Mouse (Mus musculus) kidney, postnatal 0 days (tissue): ENCODE measurements at regions not wholly inside any gene's neighbourhood (a gene's known extent, or its start where the extent isn't known, plus 50 kb on each side); places are given as distances from the start of the nearest gene placed in this dataset.
A peak's percentile ranks its signal among the peaks of the same experiment; 100 is the strongest.

Experiments
- ATAC-seq: fragments of 200-750 bp; cut with Nextera tagmentation; replicated peaks from 2 replicates; pipeline ENCODE4 v1.8.0; 2017; ENCODE audit warnings: low read depth, moderate number of reproducible peaks, moderate TSS enrichment, moderate library complexity; ENCODE audit not compliant: low FRiP score
- DNase-seq: peaks from one replicate; pipeline ENCODE4 v3.0.0-alpha.2; 2016; ENCODE audit warnings: low spot score
- H3K27ac ChIP-seq: fragments of 300-500 bp; sonication (generic); 2 replicates; pipeline ENCODE4 v1.5.1; 2014; ENCODE audit warnings: mild to moderate bottlenecking
- H3K27me3 ChIP-seq: fragments of 300-500 bp; sonication (generic); 2 replicates; pipeline ENCODE4 v1.6.1; 2014; ENCODE audit warnings: low read length, mixed read lengths; ENCODE audit not compliant: insufficient read depth
- H3K36me3 ChIP-seq: fragments of 300-500 bp; sonication (generic); 2 replicates; pipeline ENCODE4 v1.6.1; 2014; ENCODE audit warnings: low read length, mixed read lengths; ENCODE audit not compliant: insufficient read depth
- H3K4me1 ChIP-seq: fragments of 300-500 bp; sonication (generic); replicated peaks from 2 replicates; pipeline ENCODE4 v1.6.1; 2014; ENCODE audit warnings: antibody characterized with exemption, low read length, mixed read lengths; ENCODE audit not compliant: insufficient read depth
- H3K4me2 ChIP-seq: fragments of 300-500 bp; sonication (generic); 2 replicates; pipeline ENCODE4 v1.6.1; 2014; ENCODE audit warnings: mild to moderate bottlenecking, low read length, moderate library complexity, mixed read lengths
- H3K4me3 ChIP-seq: fragments of 300-500 bp; sonication (generic); replicated peaks from 2 replicates; pipeline ENCODE4 v1.5.1; 2014; ENCODE audit warnings: low read depth, low read length
- H3K9ac ChIP-seq: fragments of 300-500 bp; sonication (generic); 2 replicates; pipeline ENCODE4 v1.6.1; 2014; ENCODE audit warnings: low read depth, low read length
- H3K9me3 ChIP-seq: fragments of 300-500 bp; sonication (generic); replicated peaks from 2 replicates; pipeline ENCODE4 v1.6.1; 2016; ENCODE audit warnings: low read length, inconsistent platforms, mixed read lengths
- CTCF ChIP-seq: IDR thresholded peaks from 2 replicates; pipeline ENCODE4 v1.5.1; 2016; ENCODE audit warnings: antibody characterized with exemption, low read depth, mild to moderate bottlenecking, moderate library complexity
- WGBS: fragments of 180-500 bp; shearing (Covaris S2); extraction: QIAGEN DNeasy Blood & Tissue Kit; methylation state at CpG from one replicate; pipeline ENCODE4 v1.1.7; 2014; 5-methylcytosine and 5-hydroxymethylcytosine counted together

DNA sequence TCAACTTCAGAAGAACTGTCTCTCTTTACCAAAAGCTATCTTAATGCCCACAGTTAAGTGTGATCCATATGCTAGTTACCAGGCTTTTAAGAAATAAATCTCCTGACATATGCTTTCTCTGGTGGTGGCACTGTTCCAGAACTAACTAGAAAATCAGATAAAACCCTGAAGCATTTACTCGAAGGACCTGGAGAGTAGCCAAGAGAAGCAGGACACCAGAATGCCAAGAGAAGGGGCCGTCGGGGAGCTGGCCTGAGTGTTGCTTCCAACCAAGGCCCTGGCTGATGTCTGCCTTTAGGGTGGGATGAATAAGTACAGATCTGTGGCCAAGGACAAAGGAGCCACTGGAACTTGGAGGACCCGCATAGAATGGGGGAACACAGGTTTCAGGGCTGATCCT, 305.9 kb downstream of the Agtpbp1 start:
- Histone ChIP-seq H3K4me3 (no peak overlapping the region), H3K9ac (no peak overlapping the region), H3K9me3 (no peaks in the 10 kb centered on the region), H3K27ac (no peak overlapping the region), H3K4me2 (no peak overlapping the region), H3K27me3 (no peaks in the 10 kb centered on the region), H3K36me3 (no peaks in the 10 kb centered on the region), H3K4me1 (no peaks in the 10 kb centered on the region)
- WGBS = 40% methylated on average over 4 of the region's 4 CpGs
- ATAC-seq (no peak), DNase-seq (peak; percentile 66)
- TF ChIP-seq CTCF = no peak

DNA sequence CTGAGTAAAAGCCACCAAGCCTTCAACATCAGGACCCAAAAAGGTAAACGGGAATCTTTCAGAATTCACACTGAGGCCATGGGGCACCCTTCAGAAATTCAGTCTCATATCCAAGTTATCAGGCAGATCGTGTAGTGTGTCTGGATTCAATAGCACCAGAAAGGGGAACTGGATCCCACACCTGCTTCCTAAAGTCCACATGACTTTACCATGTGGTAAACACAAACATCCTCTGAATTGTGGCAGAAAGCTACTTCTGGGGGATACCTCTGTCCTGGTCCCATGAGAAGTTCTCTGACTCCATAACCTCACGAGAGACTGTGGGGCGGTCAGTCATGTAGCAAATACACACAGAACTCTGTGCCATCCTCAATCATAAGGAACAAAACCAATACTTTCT, 313.4 kb downstream of the Agtpbp1 start:
- no peaks in the 10 kb centered on the region for H3K36me3 ChIP-seq
- ATAC-seq (no peak), DNase-seq (no peak)
- no peak overlapping the region for H3K4me3 ChIP-seq
- H3K27me3 ChIP-seq = no peaks in the 10 kb centered on the region
- H3K9ac ChIP-seq = no peak overlapping the region
- H3K4me2 ChIP-seq = no peak overlapping the region
- no peak overlapping the region for H3K27ac ChIP-seq
- WGBS = 82% methylated on average over 4 of the region's 4 CpGs
- no peaks in the 10 kb centered on the region for H3K4me1 ChIP-seq
- H3K9me3 ChIP-seq = no peaks in the 10 kb centered on the region
- TF ChIP-seq CTCF = no peak

DNA sequence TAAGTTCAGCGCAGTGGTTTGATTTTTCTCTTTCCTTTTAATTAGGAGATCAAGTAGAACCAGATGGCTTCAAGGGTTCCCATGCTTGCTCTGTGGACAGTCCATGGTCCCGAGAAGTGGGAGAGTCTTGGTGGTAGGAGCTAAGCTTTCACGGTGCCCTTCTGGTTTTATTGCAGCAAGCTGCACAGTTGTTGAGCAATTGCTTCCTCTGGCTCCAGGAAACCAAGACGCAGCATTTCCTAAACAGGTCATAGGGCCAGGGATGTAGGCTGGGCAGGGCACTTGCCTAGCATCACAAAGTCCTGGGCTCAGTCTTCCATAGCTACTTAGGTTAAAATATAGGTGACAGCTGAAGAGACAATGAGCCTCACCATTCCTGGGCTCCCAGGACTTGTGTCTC, 318.2 kb downstream of the Agtpbp1 start:
- Histone ChIP-seq H3K27ac (no peak overlapping the region), H3K4me1 (no peaks in the 10 kb centered on the region), H3K27me3 (no peaks in the 10 kb centered on the region), H3K4me2 (no peak overlapping the region), H3K36me3 (no peaks in the 10 kb centered on the region), H3K4me3 (no peak overlapping the region), H3K9me3 (no peaks in the 10 kb centered on the region), H3K9ac (no peak overlapping the region)
- ATAC-seq = no peak
- 29% methylated on average over 4 of the region's 4 CpGs for WGBS
- DNase-seq = no peak
- TF ChIP-seq CTCF = no peak

GRCm38 (mm10) chr13:59264126-59264525, 320.9 kb downstream of the Agtpbp1 start:
- no peak overlapping the region for H3K9ac ChIP-seq
- H3K27me3 ChIP-seq = no peaks in the 10 kb centered on the region
- WGBS = 75% methylated on average over 11 of the region's 11 CpGs
- no peak for DNase-seq
- H3K36me3 ChIP-seq = no peaks in the 10 kb centered on the region
- TF ChIP-seq CTCF = no peak
- H3K4me2 ChIP-seq = no peak overlapping the region
- no peak overlapping the region for H3K4me3 ChIP-seq
- H3K27ac ChIP-seq = no peak overlapping the region
- H3K4me1 ChIP-seq = no peaks in the 10 kb centered on the region
- no peaks in the 10 kb centered on the region for H3K9me3 ChIP-seq
- ATAC-seq = no peak

DNA sequence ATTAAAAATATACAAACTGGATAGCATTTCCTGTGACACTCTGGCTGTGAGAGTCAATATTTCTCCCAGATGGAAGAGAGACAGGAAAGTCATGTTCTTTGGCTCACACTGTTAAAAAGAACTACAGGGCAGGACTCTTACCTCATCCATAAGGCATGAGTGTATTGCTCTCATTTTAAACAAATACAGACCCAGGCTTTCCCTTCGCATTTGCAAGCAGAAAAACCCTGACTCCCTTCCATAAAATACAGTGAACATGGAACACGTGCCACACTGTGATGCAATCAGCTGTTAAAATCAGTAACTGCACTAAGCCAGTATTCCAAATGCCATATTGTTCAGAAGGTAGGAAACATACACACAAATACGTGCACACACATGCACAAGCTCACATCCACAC, 323.1 kb downstream of the Agtpbp1 start:
- Histone ChIP-seq H3K36me3 (no peaks in the 10 kb centered on the region), H3K27ac (no peak overlapping the region), H3K4me3 (no peak overlapping the region), H3K9ac (no peak overlapping the region), H3K27me3 (no peaks in the 10 kb centered on the region), H3K4me2 (no peak overlapping the region), H3K4me1 (no peaks in the 10 kb centered on the region), H3K9me3 (no peaks in the 10 kb centered on the region)
- TF ChIP-seq CTCF = no peak
- ATAC-seq (no peak), DNase-seq (no peak)
- 59% methylated on average over 3 of the region's 3 CpGs for WGBS

DNA sequence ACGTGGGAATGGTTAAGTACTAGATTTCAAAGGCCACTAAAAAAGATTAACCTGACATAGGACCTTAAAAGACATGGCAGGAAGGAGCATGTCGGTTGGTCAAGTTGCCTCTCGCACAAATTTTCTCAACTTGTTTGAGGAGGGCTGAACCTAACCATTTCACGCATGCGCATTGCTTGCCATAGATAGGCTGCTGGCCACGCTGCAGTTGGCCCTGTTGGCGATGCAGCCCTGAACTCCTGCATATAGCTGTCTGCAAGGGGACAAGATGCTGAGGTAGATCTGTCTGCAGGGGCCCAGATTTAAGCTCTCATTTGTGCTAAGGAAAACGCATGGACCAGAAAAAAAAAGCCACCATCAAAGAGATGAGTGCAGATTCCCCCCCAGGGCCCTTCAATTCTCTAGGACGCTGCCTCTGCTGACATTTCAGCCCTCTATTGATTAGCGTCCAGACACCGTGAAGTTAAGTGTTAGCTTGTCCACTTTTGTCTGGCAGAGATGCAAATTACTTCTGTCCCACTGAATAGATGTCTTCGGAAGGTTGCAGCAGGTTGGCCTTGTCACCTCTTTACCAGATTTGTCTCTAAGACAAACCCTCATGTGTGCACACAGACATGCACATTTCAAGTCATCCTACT, 329.1 kb downstream of the Agtpbp1 start:
- Histone ChIP-seq H3K9me3 (no peaks in the 10 kb centered on the region), H3K4me1 (peaks cover 6% of the 10 kb centered on the region; the same call in 1 of the 2 replicates), H3K36me3 (no peaks in the 10 kb centered on the region), H3K4me3 (no peak overlapping the region), H3K27ac (no peak overlapping the region), H3K4me2 (no peak overlapping the region), H3K9ac (no peak overlapping the region), H3K27me3 (no peaks in the 10 kb centered on the region)
- DNase-seq (no peak), ATAC-seq (no peak)
- TF ChIP-seq CTCF = no peak
- WGBS = 80% methylated on average over 12 of the region's 12 CpGs
